Mouse (Mus musculus) urinary bladder, adult 2 months (tissue): ENCODE measurements around the gene Alpk1. TPM values are rescaled to one million over a fixed set of nuclear protein-coding genes. Genes with fewer than 3 reads are reported as not detected.
A peak's percentile ranks its signal among the peaks of the same experiment; 100 is the strongest.

Source experiments
- DNase-seq: peaks from one replicate; pipeline ENCODE4 v3.0.0; 2022; ENCODE audit warnings: low spot score
- polyA plus RNA-seq: library from polyadenylated mRNA; depleted of rRNA; stranded (reverse); fragments of >200 nt; gene quantifications from 2 replicates; pipeline ENCODE4 v1.2.3, GENCODE M21; 2012

Alpk1 gene
- polyA plus RNA-seq, 1 experiment: 20.4 TPM

GRCm38 (mm10) chr3:127694802-127695771, 85.2 kb downstream of the Alpk1 start:
- DNase-seq: no peak

GRCm38 (mm10) chr3:127691230-127691629, 89.1 kb downstream of the Alpk1 start:
- no peak for DNase-seq

GRCm38 (mm10) chr3:127679703-127680102, 100.6 kb downstream of the Alpk1 start:
- DNase-seq: no peak

GRCm38 (mm10) chr3:127661646-127662531, 118.4 kb downstream of the Alpk1 start:
- DNase-seq: no peak

GRCm38 (mm10) chr3:127660712-127661111, 119.6 kb downstream of the Alpk1 start:
- no peak for DNase-seq

- DNase-seq: no peak
These were observed 128.3 kb downstream of the Alpk1 start for GRCm38 (mm10) chr3:127651742-127652653.

GRCm38 (mm10) chr3:127646156-127646825, 134.0 kb downstream of the Alpk1 start:
- no peak for DNase-seq

DNA sequence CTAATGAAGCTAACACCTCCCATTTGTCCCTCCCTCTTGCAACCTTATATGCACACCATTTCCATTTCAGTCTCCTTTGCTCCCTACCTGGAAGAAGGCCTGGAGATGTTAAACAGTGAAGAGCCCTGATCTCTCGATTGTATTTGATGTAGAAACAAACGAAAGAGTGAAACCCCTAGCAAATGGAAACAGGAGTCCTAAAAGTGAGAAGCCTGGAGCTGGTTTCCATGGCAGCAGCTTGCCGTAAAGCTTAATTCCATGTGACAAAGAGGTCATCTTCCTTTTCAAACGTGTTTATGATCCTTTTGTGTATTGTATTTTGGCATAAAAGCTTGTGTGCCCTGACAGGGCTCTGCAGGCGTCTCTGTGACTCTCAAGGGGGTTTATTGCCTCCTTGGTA, 138.1 kb downstream of the Alpk1 start:
- no peak for DNase-seq

DNA sequence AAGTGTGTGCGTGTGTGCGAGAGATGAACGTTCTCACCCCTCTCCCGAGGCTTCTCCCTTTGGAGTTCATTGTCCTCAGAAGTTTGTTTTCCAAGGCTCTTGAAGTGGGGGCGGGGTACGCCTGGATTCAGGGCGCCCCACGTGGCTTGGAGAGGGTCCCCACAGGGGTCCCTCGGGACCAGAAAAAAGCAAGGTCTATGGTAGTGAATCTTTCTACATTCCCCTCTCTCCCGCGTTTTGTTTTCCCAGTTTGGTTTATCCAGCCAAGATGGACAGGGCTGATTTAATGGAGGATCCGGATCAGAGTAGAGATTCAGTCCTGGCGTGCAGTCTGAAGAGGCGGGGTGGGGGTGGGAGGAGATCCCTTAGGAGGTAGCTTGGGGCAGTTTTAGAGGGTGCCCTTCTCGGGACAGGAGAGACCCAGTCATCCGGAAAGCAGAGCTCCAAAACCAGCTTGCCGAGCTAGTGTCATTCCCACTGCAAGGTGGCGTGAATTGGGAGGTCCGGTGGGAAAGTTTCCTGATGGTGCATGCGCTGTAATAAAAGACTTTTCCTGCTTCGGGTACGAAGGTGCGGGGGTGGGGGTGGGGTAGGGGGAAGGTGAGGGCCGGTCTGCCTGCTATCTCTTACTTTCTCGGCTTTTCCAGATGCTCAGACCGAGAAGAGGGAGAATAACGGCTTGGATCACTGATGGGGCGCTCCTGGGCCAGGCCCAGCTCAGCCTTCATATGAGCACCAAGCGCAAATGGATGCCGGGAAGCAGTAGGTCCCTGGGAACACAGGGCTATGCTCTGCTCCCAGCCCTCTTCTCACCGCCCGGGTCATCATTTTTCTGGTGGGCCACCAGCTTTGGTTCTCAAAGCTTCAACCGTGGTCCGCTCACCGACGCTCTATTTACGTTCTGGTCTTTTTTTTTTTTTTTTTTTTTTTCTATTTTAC, 139.3 kb downstream of the Alpk1 start:
- DNase-seq: no peak

DNA sequence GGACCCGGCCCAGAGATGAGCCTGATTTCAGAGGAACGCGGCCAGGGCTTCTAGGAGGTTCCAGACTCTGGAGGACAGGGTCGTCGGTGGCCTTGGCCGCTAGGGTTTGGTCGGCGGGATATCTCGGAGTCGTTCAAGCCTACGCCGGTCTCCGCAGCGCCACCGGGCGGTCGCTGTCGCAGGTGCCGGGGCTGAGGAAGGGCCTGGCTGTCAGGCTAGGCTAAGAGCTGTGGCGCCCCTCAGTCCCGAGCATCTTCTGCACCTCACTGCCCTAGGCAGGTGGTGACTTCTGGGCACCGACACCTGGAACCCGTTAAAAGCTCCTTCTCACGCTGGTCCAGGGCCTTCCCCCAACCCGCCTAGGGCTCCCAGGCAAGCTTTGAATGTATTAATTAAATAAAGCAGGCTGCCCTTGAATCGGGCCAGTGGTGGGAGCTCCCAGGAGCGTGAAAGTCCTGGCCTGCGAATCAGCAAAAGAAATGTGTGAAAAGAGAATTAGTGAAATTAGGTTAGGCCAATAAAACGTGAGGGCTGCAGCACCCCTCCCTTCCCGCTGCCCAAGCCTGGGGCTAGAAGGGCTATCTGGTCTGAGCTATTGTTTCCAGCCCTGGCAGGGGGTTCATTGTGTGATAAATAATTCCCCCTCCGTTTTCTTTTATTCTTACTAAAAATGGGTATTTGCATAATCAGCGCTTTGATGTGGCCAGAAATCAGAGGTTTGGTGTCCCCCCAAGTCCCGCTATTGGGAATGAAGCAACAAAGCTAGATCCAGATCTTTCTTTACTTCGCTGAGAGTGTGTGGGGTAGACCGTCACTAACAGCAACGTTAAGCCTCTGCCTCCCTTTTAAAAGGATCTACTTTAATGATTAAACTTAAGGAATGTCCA, 140.2 kb downstream of the Alpk1 start:
- no peak for DNase-seq

- DNase-seq: no peak
These were observed 145.4 kb downstream of the Alpk1 start for GRCm38 (mm10) chr3:127634984-127635349.

GRCm38 (mm10) chr3:127634101-127634983, 146.0 kb downstream of the Alpk1 start:
- peak; percentile 59 for DNase-seq

- DNase-seq: no peak
These were observed 147.0 kb downstream of the Alpk1 start, which contains the start of gene Neurog2 for GRCm38 (mm10) chr3:127633080-127634032. Gene Neurog2, plus strand, starts transcription at chr3:127633135.

- DNase-seq: no peak
These were observed 147.8 kb downstream of the Alpk1 start for GRCm38 (mm10) chr3:127632531-127632930.

- no peak for DNase-seq
These were observed 148.7 kb downstream of the Alpk1 start for GRCm38 (mm10) chr3:127631582-127631981.

DNA sequence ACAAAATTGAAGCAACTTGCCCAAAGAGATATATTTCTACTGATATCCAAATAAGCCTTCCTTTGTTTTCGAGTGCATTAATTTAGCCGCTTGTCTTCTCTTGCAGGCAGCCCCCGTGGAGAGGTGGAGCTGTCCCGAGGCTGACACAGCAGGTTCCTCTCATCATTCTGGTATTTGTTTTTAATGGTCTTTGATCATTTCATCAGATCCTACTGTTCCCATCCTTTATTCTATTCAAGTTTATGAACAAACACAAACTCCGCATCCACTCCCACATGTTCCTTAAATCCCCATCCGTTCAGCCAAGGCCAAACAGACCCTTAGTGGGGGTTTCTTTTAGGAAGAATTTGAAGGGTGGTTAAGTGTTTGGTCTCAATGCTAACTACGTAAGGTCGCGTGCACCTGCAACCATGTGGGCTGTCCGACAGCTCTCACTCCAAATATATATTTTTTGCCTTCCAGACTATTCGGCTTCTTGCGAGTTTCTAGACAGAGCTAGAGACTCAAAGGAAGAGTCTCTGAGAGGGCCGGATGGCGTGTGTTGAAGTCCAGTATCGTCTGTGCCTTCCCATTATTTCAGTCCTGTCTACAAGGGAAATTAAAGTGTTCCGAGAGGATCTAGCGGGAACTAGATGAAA, 149.5 kb downstream of the Alpk1 start:
- DNase-seq: no peak
